Mouse (Mus musculus) embryonic facial prominence, embryonic 14.5 days (tissue): ENCODE results near the gene Exosc6. TPM values are rescaled to one million over a fixed set of nuclear protein-coding genes. Genes with fewer than 3 reads are reported as not detected.
"Not testable (repeated sequence)": the region's sequence is repeated elsewhere in the genome, so short reads cannot be mapped to it uniquely, and the experiment has no call there.

Source experiments
- ATAC-seq: fragments of 200-750 bp; cut with Nextera tagmentation; 2 replicates; pipeline ENCODE4 v1.8.0; 2017; ENCODE audit warnings: low read depth, moderate number of reproducible peaks, moderate TSS enrichment
- DNase-seq: peaks from one replicate; pipeline ENCODE4 v3.0.0-alpha.2; 2015; ENCODE audit warnings: low spot score
- H3K27ac ChIP-seq: fragments of 300-500 bp; sonication (generic); replicated peaks from 2 replicates; pipeline ENCODE4 v1.5.1; 2014; ENCODE audit warnings: low read depth, mild to moderate bottlenecking, low read length, moderate library complexity
- H3K27me3 ChIP-seq: fragments of 300-500 bp; sonication (generic); replicated peaks from 2 replicates; pipeline ENCODE4 v1.6.1; 2014; ENCODE audit warnings: low read length; ENCODE audit not compliant: control insufficient read depth, insufficient read depth
- H3K36me3 ChIP-seq: fragments of 300-500 bp; sonication (generic); 2 replicates; pipeline ENCODE4 v1.6.1; 2014; ENCODE audit warnings: low read length, mixed read lengths; ENCODE audit not compliant: control insufficient read depth, insufficient read depth
- H3K4me1 ChIP-seq: fragments of 300-500 bp; sonication (generic); 2 replicates; pipeline ENCODE4 v1.6.1; 2014; ENCODE audit warnings: antibody characterized with exemption, low read length; ENCODE audit not compliant: control insufficient read depth, insufficient read depth
- H3K4me2 ChIP-seq: fragments of 300-500 bp; sonication (generic); 2 replicates; pipeline ENCODE4 v1.6.1; 2014; ENCODE audit warnings: low read depth, mild to moderate bottlenecking, low read length, moderate library complexity, mixed read lengths
- H3K4me3 ChIP-seq: fragments of 300-500 bp; sonication (generic); 2 replicates; pipeline ENCODE4 v1.5.1; 2014; ENCODE audit warnings: low read depth, mild to moderate bottlenecking, low read length
- H3K9ac ChIP-seq: fragments of 300-500 bp; sonication (generic); 2 replicates; pipeline ENCODE4 v1.6.1; 2014; ENCODE audit warnings: low read depth, mild to moderate bottlenecking, low read length, moderate library complexity, mixed read lengths
- H3K9me3 ChIP-seq: fragments of 300-500 bp; sonication (generic); 2 replicates; pipeline ENCODE4 v1.6.1; 2016; ENCODE audit warnings: low read length; ENCODE audit not compliant: control insufficient read depth
- WGBS: fragments of 180-500 bp; shearing (Covaris S2); extraction: QIAGEN DNeasy Blood & Tissue Kit; methylation state at CpG from one replicate; pipeline ENCODE4 v1.1.7; 2014; 5-methylcytosine and 5-hydroxymethylcytosine counted together
- microRNA-seq: library from miRNA; unstranded; fragments of <30 nt; microRNA quantifications from one replicate; pipeline ENCODE4, GENCODE M21; 2016; ENCODE audit warnings: borderline number of aligned reads
- polyA plus RNA-seq: library from polyadenylated mRNA; unstranded; fragments of >200 nt; fragmentation: Nextera tagmentation; extraction: Ambion mirVana; gene quantifications from 2 replicates; pipeline ENCODE4 v1.2.1, GENCODE M21; 2014

Gene Exosc6
- polyA plus RNA-seq, 1 experiment from 2014 or later = 13.1 TPM

DNA sequence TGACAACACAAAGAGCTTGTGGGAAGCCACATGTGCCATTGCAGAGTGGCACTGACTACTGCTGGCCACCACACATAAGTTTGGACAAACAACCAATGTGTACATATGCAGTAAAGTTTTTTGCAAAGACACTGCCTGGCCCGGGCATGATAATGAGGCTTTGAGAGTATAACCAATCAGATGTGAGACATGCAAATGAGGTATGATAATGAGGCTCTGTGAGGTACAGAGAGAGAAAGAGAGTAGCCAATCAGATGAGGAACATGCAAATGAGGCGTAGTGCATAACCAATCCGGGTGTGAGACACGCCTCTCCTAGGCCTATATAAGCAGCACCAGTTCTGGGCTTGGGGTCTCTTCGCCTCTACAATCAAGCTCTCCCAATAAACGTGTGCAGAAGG, 36.2 kb downstream of the Exosc6 start, which contains the start of gene Clec18a:
TSS of gene Clec18a (minus strand) at position 101 of the 400 bp plus-strand sequence.
- not testable (repeated sequence) for H3K4me2 ChIP-seq, H3K27me3 ChIP-seq, ATAC-seq, H3K4me1 ChIP-seq, H3K27ac ChIP-seq, H3K36me3 ChIP-seq, H3K9me3 ChIP-seq, H3K9ac ChIP-seq, DNase-seq, H3K4me3 ChIP-seq
- WGBS = 92% methylated on average over 4 of the region's 6 CpGs

DNA sequence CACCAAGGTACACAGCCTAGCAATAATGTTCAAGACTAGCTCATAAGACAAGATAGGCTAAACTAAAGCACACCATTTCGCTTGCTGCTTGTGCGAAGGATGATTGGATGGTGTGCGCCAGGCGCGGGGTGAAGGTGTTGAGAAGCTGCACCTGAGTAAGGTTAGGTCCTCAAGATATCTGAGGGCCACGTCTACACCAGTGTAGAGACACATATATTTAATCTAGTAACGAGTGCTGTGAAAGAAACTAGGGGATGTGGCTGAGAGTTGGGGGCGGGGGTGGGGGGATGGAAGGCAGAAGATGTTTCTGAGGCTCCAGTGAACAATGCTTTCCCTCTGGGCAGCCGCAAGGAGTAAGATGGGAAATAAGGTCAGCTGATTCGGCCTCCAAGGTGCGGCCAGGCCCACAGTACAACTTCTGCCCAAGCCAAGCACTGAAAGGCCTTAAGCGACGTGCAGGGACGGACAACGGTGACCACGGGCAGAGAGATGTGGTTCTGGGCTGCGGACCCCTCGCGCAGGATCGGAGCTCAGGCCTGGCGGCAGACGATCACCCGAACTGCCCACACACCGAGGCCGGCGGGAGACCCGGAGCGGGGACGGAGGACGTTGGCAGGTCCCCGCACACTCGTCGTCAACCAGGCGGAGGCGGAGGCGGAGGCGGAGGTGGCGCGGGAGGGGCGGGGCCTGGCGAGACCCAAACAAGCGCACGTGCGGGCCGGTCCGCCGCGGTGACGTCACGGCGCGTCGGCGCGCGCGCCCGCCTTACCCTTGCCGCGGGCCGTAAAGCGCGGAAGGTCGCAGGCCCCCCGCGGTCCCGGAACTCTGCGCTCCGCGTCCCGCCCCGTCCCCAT, 38.0 kb downstream of the Exosc6 start, which contains the start of gene Pdpr:
TSS of gene Pdpr (plus strand) at position 766 of the 854 bp plus-strand sequence.
- peak within 1 kb of the TSS; percentile 71 for H3K9ac ChIP-seq
- peak within 1 kb of the TSS; percentile 86 for H3K4me2 ChIP-seq
- ATAC-seq = peak; percentile 95
- peak within 1 kb of the TSS; percentile 63 for H3K4me3 ChIP-seq
- H3K4me1 ChIP-seq = peaks cover 6% of the 10 kb centered on the region; the same call in 1 of the 2 replicates
- H3K27ac ChIP-seq = no peak within 1 kb of the TSS; the same call in 1 of the 2 replicates
- H3K9me3 ChIP-seq = no peaks in the 10 kb centered on the region
- H3K36me3 ChIP-seq = no peaks in the 10 kb centered on the region
- peak; percentile 89 for DNase-seq
- WGBS = 8% methylated on average over 36 of the region's 72 CpGs
- no peaks in the 10 kb centered on the region for H3K27me3 ChIP-seq

DNA sequence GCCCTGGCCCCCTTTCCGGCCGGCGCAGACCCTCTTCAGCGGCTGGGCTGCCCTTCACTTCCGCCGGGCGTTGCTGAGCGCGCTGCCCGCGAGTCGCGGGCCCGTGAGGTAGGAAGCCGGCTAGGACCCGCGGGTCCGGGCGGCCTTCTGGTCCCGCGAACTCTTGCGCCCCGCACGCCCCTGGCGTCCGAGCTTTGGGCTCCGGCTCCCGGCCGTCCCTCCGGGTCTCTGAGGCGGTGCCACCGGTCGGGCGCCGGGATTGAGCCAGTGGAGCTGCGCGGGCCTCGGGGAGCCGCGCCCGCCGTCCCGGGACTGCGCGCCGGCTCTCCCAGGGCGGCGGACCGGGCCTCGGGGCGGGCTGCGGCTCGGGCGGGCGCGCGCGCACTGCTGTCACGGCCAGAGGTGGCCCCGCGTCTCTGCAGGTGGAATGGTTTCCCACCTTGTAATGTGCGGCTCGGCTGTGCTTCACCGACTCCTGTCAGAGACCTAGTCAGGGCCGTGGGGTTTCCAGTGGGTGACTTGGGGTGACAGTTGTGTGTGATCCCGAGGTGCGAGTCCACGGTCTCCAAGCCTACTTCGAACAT, 38.7 kb downstream of the Exosc6 start:
- Histone ChIP-seq H3K4me2 (peak overlapping the region; percentile 86), H3K4me3 (peak overlapping the region; percentile 63), H3K9ac (peak overlapping the region; percentile 71)
- H3K36me3 ChIP-seq, H3K4me1 ChIP-seq, H3K9me3 ChIP-seq, DNase-seq, H3K27me3 ChIP-seq, H3K27ac ChIP-seq: not testable (repeated sequence)
- WGBS = 2% methylated on average over 14 of the region's 69 CpGs
- ATAC-seq = peak; percentile 61; the same call in 1 of the 2 replicates

Small RNAs within 50 kb of the gene (microRNA-seq; reads per million reads assigned to microRNA genes)
- gene Gm24103 = not detected
- 0.83 reads per million for gene Mir3473d

Other genes with a start within 250 kb of the Exosc6 start
- 69.8 and 77.9 TPM in 2 replicates for gene Cog4, start 209.7 kb upstream of the Exosc6 start, polyA plus RNA-seq
- gene Sf3b3, start 209.6 kb upstream of the Exosc6 start, polyA plus RNA-seq = 127 and 139 TPM in 2 replicates
- gene Fuk, start 153.9 kb upstream of the Exosc6 start, polyA plus RNA-seq = 7.6 and 9.2 TPM in 2 replicates
- gene St3gal2, start 136.4 kb upstream of the Exosc6 start, polyA plus RNA-seq = 19.4 and 20.8 TPM in 2 replicates
- 18.1 and 19.1 TPM in 2 replicates for gene Ddx19a, start 58.5 kb upstream of the Exosc6 start, polyA plus RNA-seq
- gene Ddx19b, start 24.6 kb upstream of the Exosc6 start, polyA plus RNA-seq = 5.2 and 5.5 TPM in 2 replicates
- gene Aars, start 23.2 kb upstream of the Exosc6 start, polyA plus RNA-seq = 48.9 and 53.2 TPM in 2 replicates
- 0.68 and 0.97 TPM in 2 replicates for gene Clec18a, start 36.1 kb downstream of the Exosc6 start, polyA plus RNA-seq
- gene Pdpr, start 38.3 kb downstream of the Exosc6 start, polyA plus RNA-seq = 7.0 and 7.4 TPM in 2 replicates
- 103 and 104 TPM in 2 replicates for gene Glg1, start 202.9 kb downstream of the Exosc6 start, polyA plus RNA-seq
- gene Rfwd3, start 243.9 kb downstream of the Exosc6 start, polyA plus RNA-seq = 42.1 and 46.9 TPM in 2 replicates